Mouse (Mus musculus) common myeloid progenitor, adult 5-6 weeks (primary cell): ENCODE results near the gene Ccdc92b. TPM values are rescaled to one million over a fixed set of nuclear protein-coding genes. Genes with fewer than 3 reads are reported as not detected.

Experiments used
- ATAC-seq: replicated peaks from 2 replicates; pipeline ENCODE4 v1.8.0; 2016; ENCODE audit warnings: low read depth, mild to moderate bottlenecking, moderate TSS enrichment, inconsistent platforms; ENCODE audit not compliant: poor library complexity, severe bottlenecking
- total RNA-seq: library from RNA; stranded (forward); fragments of 200-1000, 187-1606 nt; gene quantifications from 2 replicates; pipeline ENCODE4 v1.2.3, GENCODE M21; 2017

Ccdc92b gene
- total RNA-seq, 1 experiment from 2014 or later = not detected

DNA sequence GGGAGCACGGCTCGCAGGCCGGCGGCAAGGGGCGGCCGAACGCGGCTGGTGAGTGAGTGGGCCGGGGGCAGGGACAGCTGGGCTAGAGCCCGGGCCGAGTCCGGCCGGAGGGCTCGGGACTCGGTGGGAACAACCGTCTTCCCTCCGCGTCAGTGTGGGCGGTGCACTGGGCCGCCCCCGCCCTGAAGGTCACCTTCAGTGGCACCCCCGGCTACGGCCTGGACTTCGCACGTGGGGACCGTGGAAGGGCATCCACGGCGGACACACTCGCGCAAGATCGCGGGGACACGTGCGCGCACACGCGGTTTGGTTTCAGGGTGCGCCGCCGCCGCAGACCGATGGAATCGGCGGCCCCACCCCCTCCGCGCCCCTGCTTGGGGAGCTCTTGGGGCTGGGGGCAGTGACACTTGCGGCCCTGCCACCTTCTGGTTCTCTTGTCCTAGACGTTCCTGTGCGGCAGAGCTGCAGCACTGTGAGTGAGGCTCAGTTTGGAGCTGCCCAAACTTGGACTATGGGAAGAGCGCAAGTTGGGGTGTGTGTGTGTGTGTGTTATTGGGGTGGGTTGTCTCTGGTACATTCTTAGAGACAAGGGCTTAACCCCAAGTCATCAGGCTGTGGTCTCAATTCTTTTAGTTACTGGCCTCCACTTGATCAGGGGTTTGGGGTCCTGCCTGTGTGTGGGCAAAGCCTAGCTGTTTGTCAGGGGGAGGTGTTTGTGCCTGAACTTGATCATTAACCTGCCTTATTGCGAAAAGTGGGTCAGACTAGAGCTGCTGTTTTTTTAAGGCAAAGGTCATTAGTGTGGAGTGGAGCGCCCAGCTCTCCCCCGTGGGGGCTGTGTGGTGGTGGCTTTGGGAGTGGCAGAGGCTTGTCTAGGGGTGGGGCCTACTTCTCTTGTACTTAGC, 30.5 kb downstream of the Ccdc92b start:
- ATAC-seq = peak; percentile 27

GRCm38 (mm10) chr11:74650576-74651100, 31.2 kb downstream of the Ccdc92b start:
- no peak for ATAC-seq

DNA sequence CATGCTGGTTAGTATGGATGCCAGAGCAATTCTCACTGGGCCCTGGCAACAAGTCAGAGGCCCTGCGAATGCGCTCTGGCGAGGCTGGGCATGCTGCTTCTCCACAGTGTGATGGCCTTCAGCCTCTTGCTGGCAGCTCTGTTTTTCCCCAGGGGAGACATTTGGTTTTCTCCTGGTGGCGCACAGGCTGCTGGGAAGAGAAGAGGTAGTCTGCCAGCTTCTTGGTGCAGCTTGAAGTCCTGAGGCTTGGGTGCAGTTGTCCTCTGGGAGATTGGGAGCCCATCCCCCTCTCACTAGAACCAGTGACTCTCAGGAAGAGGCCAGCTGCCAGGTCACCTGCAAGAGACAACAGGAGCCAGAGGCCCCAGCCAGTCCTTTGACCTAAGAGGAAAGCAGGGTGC, 33.4 kb downstream of the Ccdc92b start:
- ATAC-seq = no peak

DNA sequence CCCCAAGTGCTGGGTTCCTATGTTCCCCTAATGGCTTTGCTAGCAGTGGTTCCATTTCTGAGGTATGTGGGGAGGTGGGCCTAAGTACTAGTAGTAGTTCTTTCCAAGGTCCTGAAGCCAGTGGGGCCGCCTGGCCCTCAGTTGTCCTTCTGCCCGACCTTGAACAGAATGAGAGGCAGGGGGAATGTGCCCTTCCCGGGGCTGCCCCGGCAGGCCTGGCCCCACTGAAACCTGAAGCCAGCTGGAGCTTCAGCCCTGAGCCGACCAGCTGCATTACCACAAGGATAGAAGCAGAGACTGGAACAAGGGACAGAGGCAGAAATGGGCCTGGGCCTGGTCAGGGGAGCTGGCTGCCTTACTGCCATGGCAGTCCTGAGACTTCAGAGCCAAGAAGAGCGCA, 34.0 kb downstream of the Ccdc92b start:
- ATAC-seq = no peak

GRCm38 (mm10) chr11:74655941-74656340, 36.5 kb downstream of the Ccdc92b start:
- ATAC-seq = no peak

GRCm38 (mm10) chr11:74660336-74660735, 40.9 kb downstream of the Ccdc92b start:
- no peak for ATAC-seq

GRCm38 (mm10) chr11:74661641-74662040, 42.2 kb downstream of the Ccdc92b start:
- no peak for ATAC-seq

- no peak for ATAC-seq
Measured at GRCm38 (mm10) chr11:74662221-74662620, 42.8 kb downstream of the Ccdc92b start.

DNA sequence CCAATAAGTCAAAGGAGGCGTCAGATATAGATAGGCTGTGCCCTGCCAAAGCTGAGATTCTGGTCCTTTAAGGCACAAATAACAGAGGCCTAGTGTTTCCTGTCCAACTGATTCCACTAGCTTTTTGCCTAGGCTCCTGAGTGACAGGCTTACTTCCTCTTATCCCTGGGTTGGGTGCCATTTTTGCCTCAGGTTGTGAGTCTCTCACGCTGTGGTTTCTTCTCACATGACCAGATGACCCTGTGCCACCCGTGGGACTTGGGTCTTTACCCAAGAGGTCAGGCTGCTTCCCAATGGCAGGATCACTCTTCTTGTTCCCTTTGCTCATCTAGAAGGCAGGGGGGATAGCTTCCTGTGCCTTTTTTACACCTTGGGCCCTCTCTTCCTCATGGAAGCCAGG, 44.9 kb downstream of the Ccdc92b start:
- ATAC-seq = peak; percentile 48

- no peak for ATAC-seq
Measured at GRCm38 (mm10) chr11:74664906-74665305, 45.5 kb downstream of the Ccdc92b start.

GRCm38 (mm10) chr11:74665631-74666283, 46.4 kb downstream of the Ccdc92b start:
- ATAC-seq = no peak

- ATAC-seq = no peak
Measured at GRCm38 (mm10) chr11:74666284-74666652, 46.9 kb downstream of the Ccdc92b start.

GRCm38 (mm10) chr11:74666776-74667581, 47.6 kb downstream of the Ccdc92b start:
- no peak for ATAC-seq

DNA sequence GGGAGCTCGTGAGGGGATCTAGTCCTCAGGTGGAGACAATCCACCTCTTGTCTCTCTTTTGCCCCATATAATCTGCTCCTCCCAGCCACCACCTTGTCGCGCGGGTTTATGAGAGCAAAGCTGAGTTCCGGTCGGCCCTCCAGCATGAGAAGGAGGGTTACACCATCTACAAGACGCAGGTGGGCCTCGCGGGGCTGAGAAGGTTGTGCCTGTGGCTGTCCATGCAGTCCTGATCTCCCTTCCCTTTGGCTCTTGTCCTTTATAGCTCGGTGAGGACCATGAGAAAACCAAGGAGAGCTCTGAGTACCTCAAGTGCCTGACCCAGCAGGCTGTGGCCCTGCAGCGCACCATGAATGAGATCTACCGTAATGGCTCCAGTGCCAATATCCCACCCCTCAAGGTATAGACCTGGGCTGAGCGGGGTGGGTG, 48.2 kb downstream of the Ccdc92b start:
- ATAC-seq = no peak

GRCm38 (mm10) chr11:74668466-74668865, 49.1 kb downstream of the Ccdc92b start:
- ATAC-seq = no peak

- no peak for ATAC-seq
Measured at GRCm38 (mm10) chr11:74668971-74669370, 49.6 kb downstream of the Ccdc92b start.

- no peak for ATAC-seq
Measured at GRCm38 (mm10) chr11:74670151-74670550, 50.7 kb downstream of the Ccdc92b start.

GRCm38 (mm10) chr11:74671013-74671412, 51.6 kb downstream of the Ccdc92b start:
- no peak for ATAC-seq

- no peak for ATAC-seq
Measured at GRCm38 (mm10) chr11:74671839-74672238, 52.4 kb downstream of the Ccdc92b start.

- 0 out of 2 replicates have a peak, but pooled peaks have one; percentile 11 for ATAC-seq
Measured at GRCm38 (mm10) chr11:74672901-74673513, 53.6 kb downstream of the Ccdc92b start.
